ENCODE assay signal across 30 mouse cellular contexts in the genomic region with DNA sequence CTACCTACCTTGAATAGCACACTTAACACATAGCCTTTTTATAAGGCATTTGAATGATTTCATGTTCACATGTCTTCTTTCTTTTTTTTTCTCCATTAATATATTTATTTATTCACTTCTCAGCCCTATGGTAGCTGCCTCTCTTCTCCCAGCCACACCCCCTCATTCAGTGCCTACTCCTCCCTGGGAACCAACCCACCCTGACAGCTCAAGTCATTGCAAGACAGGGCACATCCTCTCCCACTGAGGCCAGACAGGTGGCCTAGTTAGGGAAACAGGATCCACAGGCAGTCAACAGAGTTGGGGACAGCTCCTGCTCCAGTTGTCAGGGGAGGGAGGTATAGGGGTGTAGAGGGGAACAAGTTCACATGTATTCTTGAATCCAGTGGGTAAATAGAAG.
DNase-seq lines count a peak whose midpoint lies in the region; ATAC-seq and TF ChIP-seq lines count a peak whose summit lies in the region.
"Had no signal": no experiment of that assay in that cellular context is flagged by ENCODE, and none has a peak within 500 bp of the region (broad histone marks: within the 10 kb centered on the region; RNA-seq: fewer than 3 reads in every experiment).

No protein-coding gene starts in this region.

- H3K27ac ChIP-seq in kidney, adult 2 months (ENCODE audit: insufficient read depth, low read depth, low read length): peak overlapping the region; percentile 63; the same call in 1 of the 2 replicates
- H3K27ac ChIP-seq in limb, embryonic 11.5 days (replicated peaks; ENCODE audit: low read depth, low read length): no peak overlapping the region
- H3K27ac ChIP-seq in limb, embryonic 10.5 days: no peak overlapping the region
- H3K27ac ChIP-seq in liver, embryonic 12.5 days: no peak overlapping the region
- H3K27ac ChIP-seq in liver, embryonic 14.5 days: no peak overlapping the region
- H3K27ac ChIP-seq: embryonic facial prominence, embryonic 13.5 days; embryonic facial prominence, embryonic 15.5 days; forebrain, embryonic 10.5 days; forebrain, embryonic 12.5 days had no signal

- no peaks in the 10 kb centered on the region for H3K36me3 ChIP-seq in kidney, adult 2 months (ENCODE audit: control insufficient read depth, insufficient read depth, low read length)
- H3K36me3 ChIP-seq in limb, embryonic 11.5 days (ENCODE audit: control insufficient read depth, insufficient read depth, low read length): no peaks in the 10 kb centered on the region
- no peaks in the 10 kb centered on the region for H3K36me3 ChIP-seq in limb, embryonic 10.5 days
- H3K36me3 ChIP-seq in liver, embryonic 12.5 days: no peaks in the 10 kb centered on the region
- H3K36me3 ChIP-seq in liver, embryonic 14.5 days (replicated peaks; ENCODE audit: control insufficient read depth, insufficient read depth, low read depth): no peaks in the 10 kb centered on the region
- H3K36me3 ChIP-seq: embryonic facial prominence, embryonic 13.5 days; embryonic facial prominence, embryonic 15.5 days; forebrain, embryonic 10.5 days; forebrain, embryonic 12.5 days; G1E had no signal

- DNase-seq in kidney, adult 2 months: no peak
- DNase-seq in kidney, postnatal 4 days: no peak
- no peak for DNase-seq in limb, embryonic 11.5 days (ENCODE audit: low spot score)
- DNase-seq in limb, embryonic 10.5 days (ENCODE audit: low spot score): no peak
- DNase-seq in liver: no peak
- DNase-seq in liver, embryonic 14.5 days (ENCODE audit: low read depth in 3 of 3, low spot score in 3 of 3): no peak
- DNase-seq in ovary, postnatal 36 days (ENCODE audit: low spot score): no peak
- DNase-seq: adrenal gland, adult 8-10 months; adrenal gland, postnatal 14 days; adrenal gland, postnatal 36 days; B cell, adult 2 months; cerebellum, adult 11 months; cerebellum, adult 18-20 months; cerebellum, adult 8-10 months; cerebellum, adult 9-11 months; cerebellum, postnatal 14 days; cerebellum, postnatal 36 days; embryo, embryonic 11 days had no signal

- no peak for TF ChIP-seq POLR2A in kidney, adult 2 months (IDR thresholded peaks at IDR 0.05; ENCODE audit: low read depth, low read length)

- no peak for TF ChIP-seq CTCF in kidney, adult 2 months (conservative IDR thresholded peaks at IDR 0.05; ENCODE audit: insufficient read depth, insufficient read length, low read depth, low read length)
- no peak for TF ChIP-seq CTCF in liver, embryonic 14.5 days (IDR thresholded peaks at IDR 0.05; ENCODE audit: low read depth)

- H3K9ac ChIP-seq in limb, embryonic 11.5 days (ENCODE audit: low read length): no peak overlapping the region
- no peak overlapping the region for H3K9ac ChIP-seq in liver, embryonic 12.5 days
- no peak overlapping the region for H3K9ac ChIP-seq in liver, embryonic 14.5 days (replicated peaks)
- H3K9ac ChIP-seq: embryonic facial prominence, embryonic 13.5 days; embryonic facial prominence, embryonic 15.5 days; forebrain, embryonic 12.5 days had no signal

- TF ChIP-seq EP300 in liver, embryonic 14.5 days (IDR thresholded peaks at IDR 0.05; ENCODE audit: low read depth): no peak

- no peak overlapping the region for H3K4me3 ChIP-seq in kidney, adult 2 months (ENCODE audit: insufficient read depth, low read depth, low read length)
- H3K4me3 ChIP-seq in limb, embryonic 11.5 days (ENCODE audit: low read depth, low read length): no peak overlapping the region
- no peak overlapping the region for H3K4me3 ChIP-seq in limb, embryonic 10.5 days
- H3K4me3 ChIP-seq in liver, embryonic 12.5 days: no peak overlapping the region
- H3K4me3 ChIP-seq in liver, embryonic 14.5 days (ENCODE audit: insufficient read depth in 1 of 2, low read depth in 2 of 2, low read length in 2 of 2): no peak overlapping the region
- H3K4me3 ChIP-seq: embryonic facial prominence, embryonic 13.5 days; embryonic facial prominence, embryonic 15.5 days; erythroblast, embryonic 14.5 days; forebrain, embryonic 10.5 days; forebrain, embryonic 12.5 days had no signal

- no peaks in the 10 kb centered on the region for H3K27me3 ChIP-seq in kidney, adult 2 months (replicated peaks; ENCODE audit: control insufficient read depth, insufficient read depth, low read length)
- no peaks in the 10 kb centered on the region for H3K27me3 ChIP-seq in limb, embryonic 11.5 days (ENCODE audit: control insufficient read depth, insufficient read depth, low read length)
- no peaks in the 10 kb centered on the region for H3K27me3 ChIP-seq in limb, embryonic 10.5 days (ENCODE audit: low read depth, poor library complexity, severe bottlenecking)
- no peaks in the 10 kb centered on the region for H3K27me3 ChIP-seq in liver, embryonic 12.5 days (replicated peaks)
- H3K27me3 ChIP-seq in liver, embryonic 14.5 days (ENCODE audit: control insufficient read depth, insufficient read depth, low read length): no peaks in the 10 kb centered on the region
- H3K27me3 ChIP-seq: CH12.LX; embryonic facial prominence, embryonic 13.5 days; embryonic facial prominence, embryonic 15.5 days; forebrain, embryonic 12.5 days; Patski had no signal

- H3K4me1 ChIP-seq in kidney, adult 2 months (ENCODE audit: control insufficient read depth, insufficient read depth, low read length): peaks cover 10% of the 10 kb centered on the region; the same call in 1 of the 2 replicates
- no peaks in the 10 kb centered on the region for H3K4me1 ChIP-seq in limb, embryonic 11.5 days (ENCODE audit: control insufficient read depth, insufficient read depth, low read length)
- H3K4me1 ChIP-seq in limb, embryonic 10.5 days: no peaks in the 10 kb centered on the region
- H3K4me1 ChIP-seq in liver, embryonic 12.5 days: peaks cover 10% of the 10 kb centered on the region; the same call in 1 of the 2 replicates
- H3K4me1 ChIP-seq in liver, embryonic 14.5 days (replicated peaks; ENCODE audit: control insufficient read depth in 2 of 2, insufficient read depth in 2 of 2, low read length in 1 of 2): peaks cover 0 to 5% of the 10 kb centered on the region in 2 experiments; a peak in 2 of 4 replicates
- H3K4me1 ChIP-seq: embryonic facial prominence, embryonic 13.5 days; embryonic facial prominence, embryonic 15.5 days; forebrain, embryonic 10.5 days; forebrain, embryonic 12.5 days had no signal

- H3K9me3 ChIP-seq in limb, embryonic 11.5 days (ENCODE audit: control insufficient read depth, low read length): no peaks in the 10 kb centered on the region
- no peaks in the 10 kb centered on the region for H3K9me3 ChIP-seq in limb, embryonic 10.5 days (replicated peaks)
- H3K9me3 ChIP-seq in liver, embryonic 12.5 days (replicated peaks): no peaks in the 10 kb centered on the region
- H3K9me3 ChIP-seq in liver, embryonic 14.5 days (ENCODE audit: control insufficient read depth, low read length): no peaks in the 10 kb centered on the region
- H3K9me3 ChIP-seq: embryonic facial prominence, embryonic 13.5 days; embryonic facial prominence, embryonic 15.5 days; forebrain, embryonic 10.5 days; forebrain, embryonic 12.5 days; G1E had no signal

- 0 out of 2 replicates have a peak, but pooled peaks have one; percentile 26 for ATAC-seq in limb, embryonic 11.5 days (ENCODE audit: insufficient number of reproducible peaks, low FRiP score, low TSS enrichment, low read depth)
- peak; percentile 72 for ATAC-seq in liver, embryonic 12.5 days
- peak; percentile 57; the same call in 1 of the 2 replicates for ATAC-seq in liver, embryonic 14.5 days (ENCODE audit: insufficient read depth)
- ATAC-seq: activated CD4-positive, CD25-positive, alpha-beta regulatory T cell, adult 4 months; CD4-positive, CD25-positive, alpha-beta regulatory T cell, adult 4 months; forebrain, embryonic 14.5 days had no signal

- H3K4me2 ChIP-seq in limb, embryonic 11.5 days (ENCODE audit: low read depth, severe bottlenecking): no peak overlapping the region
- H3K4me2 ChIP-seq in liver, embryonic 12.5 days: no peak overlapping the region
- H3K4me2 ChIP-seq in liver, embryonic 14.5 days (ENCODE audit: low read depth): no peak overlapping the region
- H3K4me2 ChIP-seq: embryonic facial prominence, embryonic 13.5 days; embryonic facial prominence, embryonic 15.5 days; forebrain, embryonic 12.5 days had no signal
